Mouse (Mus musculus): ENCODE measurements around the gene Kif2c.

Kif2c gene

GRCm38 (mm10) chr4:117120445-117121414 is 61.7 kb downstream of the Kif2c start:
- DNase-seq (ENCODE audit: low read depth in 2 of 2, low spot score in 2 of 2): peak; percentile 82 to 88

DNA sequence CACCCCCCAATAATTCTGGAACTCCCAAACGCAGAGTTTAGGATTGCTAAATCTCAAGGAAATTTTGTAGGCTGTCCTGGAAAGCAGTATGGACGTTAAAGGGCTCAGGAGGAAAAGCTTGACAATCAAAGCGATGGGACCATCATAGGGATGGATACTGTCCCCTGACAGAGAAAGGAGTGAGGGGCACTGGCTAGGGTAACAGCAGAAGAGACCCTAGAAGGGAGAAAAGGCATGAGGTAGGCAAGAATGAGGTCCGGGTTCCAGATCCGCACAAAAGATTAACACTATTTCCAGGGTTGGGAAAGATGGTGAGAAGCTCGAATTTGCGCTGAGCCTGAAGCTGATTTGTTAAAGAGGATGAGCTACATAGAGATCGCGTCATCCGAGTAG is 62.4 kb downstream of the Kif2c start:
- DNase-seq (ENCODE audit: low read depth in 2 of 2, low spot score in 2 of 2): no peak

DNA sequence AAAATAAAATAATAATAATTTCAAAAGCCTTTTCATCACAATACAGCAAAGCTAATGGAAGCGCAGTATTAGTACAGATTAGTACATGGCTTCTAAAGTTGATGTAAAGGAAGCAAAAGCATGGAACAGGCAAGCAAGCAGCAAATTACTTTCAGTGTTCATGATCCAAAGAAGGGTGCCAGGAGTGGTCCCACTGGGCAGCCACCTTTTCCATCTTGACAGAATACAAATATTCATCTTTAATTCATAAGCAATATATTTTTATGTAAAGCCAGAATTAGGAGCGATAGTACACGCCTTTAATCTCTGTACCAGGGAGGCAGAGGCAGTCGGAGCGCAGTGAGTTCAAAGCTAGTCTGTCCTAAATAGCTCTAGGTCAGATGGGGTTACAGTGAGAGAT is 62.8 kb downstream of the Kif2c start:
- DNase-seq (ENCODE audit: low read depth in 2 of 2, low spot score in 2 of 2): no peak

DNA sequence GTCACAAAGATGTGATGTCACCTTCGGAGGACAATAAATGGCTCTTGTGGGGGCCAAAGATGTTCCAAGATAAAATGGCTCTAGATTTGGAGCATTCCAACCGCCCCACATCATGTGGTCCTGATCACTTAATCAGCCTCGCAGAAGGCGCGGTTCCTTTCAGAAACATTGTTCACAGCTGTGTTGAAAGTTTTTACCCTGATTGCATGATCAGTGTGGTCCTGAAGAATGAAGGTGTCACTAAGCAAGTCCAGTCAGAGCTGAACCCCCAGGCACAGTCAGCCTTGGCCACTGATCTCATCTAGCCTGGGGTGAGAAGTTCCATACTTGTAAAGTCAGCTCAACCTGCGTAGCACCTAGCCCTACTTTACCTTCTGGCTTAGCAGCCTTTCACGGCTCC is 64.5 kb downstream of the Kif2c start:
- DNase-seq (ENCODE audit: low read depth in 2 of 2, low spot score in 2 of 2): no peak

DNA sequence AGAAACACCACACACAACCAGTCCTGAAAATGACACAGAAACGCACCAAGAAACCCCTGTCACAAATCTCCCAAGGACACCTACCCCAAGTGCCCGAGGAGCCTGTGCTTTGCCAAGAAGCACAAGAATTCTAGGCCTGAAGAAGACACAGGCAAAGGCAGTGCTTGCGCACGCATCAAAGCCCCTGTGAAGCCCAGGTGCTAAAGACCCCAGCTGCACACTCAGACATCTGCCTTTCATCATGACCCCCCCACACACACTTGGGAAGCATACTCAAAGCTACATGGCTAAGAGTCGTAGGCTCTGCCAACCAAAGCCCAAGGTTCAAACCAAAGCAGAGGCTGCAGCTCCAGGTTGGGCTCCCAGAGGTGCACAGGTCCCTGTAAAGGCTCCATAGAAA is 66.8 kb downstream of the Kif2c start:
- no peak for DNase-seq (ENCODE audit: low read depth in 2 of 2, low spot score in 2 of 2)

- no peak for DNase-seq (ENCODE audit: low read depth in 2 of 2, low spot score in 2 of 2)
Measured at GRCm38 (mm10) chr4:117113237-117113636, 69.2 kb downstream of the Kif2c start.

DNA sequence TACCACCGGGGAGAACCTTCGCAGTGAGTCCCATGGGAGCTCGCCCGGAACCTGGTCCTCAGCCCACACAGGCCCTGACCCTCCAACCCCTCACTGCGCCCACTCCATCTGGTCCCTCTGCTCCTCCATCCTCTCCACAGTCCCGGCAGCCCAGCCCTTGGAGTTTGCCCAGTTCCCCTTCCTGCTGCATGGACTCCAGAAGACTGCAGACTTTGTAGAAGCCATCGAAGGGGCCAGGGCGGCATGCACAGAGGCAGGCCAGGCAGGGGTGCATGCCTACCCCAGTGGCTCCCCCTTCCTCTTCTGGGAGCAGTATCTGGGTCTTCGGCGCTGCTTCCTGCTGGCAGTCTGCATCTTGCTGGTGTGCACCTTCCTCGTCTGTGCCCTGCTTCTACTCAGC is 71.5 kb downstream of the Kif2c start:
- DNase-seq (ENCODE audit: low read depth in 2 of 2, low spot score in 2 of 2): no peak

GRCm38 (mm10) chr4:117110249-117110648 is 72.2 kb downstream of the Kif2c start:
- no peak for DNase-seq (ENCODE audit: low read depth in 2 of 2, low spot score in 2 of 2)
